Mouse (Mus musculus) ovary, adult 2 months (tissue): ENCODE measurements around the gene H2al2a. TPM values are rescaled to one million over a fixed set of nuclear protein-coding genes. Genes with fewer than 3 reads are reported as not detected.

ENCODE experiments used
- polyA plus RNA-seq: library from polyadenylated mRNA; depleted of rRNA; stranded (reverse); fragments of >200 nt; gene quantifications from 2 replicates; pipeline ENCODE4 v1.2.3, GENCODE M21; 2012; rRNA removed

The H2al2a gene
- polyA plus RNA-seq = not detected in 2 replicates

DNA sequence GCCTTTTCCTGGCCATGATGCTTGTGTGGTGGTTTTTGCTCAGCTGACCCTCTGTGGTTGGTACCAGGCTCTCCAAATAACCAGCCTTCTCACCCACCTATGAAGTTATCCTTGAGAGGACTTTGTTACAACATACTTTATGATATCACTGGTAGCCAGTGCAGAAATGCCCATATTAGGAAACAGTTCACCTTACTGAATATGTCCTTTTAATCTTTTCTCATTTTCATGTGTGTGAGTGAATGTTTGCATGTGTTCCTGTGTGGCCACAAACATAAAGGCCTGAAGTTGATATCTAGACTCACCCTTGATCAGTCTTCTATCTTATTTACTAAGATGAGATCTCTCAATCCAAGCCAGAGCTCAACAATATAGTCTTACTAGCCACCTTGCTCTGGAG lies at the start of gene H2al2a:
Gene H2al2a, minus strand, starts transcription at position 101 of the 400 bp plus-strand sequence.

DNA sequence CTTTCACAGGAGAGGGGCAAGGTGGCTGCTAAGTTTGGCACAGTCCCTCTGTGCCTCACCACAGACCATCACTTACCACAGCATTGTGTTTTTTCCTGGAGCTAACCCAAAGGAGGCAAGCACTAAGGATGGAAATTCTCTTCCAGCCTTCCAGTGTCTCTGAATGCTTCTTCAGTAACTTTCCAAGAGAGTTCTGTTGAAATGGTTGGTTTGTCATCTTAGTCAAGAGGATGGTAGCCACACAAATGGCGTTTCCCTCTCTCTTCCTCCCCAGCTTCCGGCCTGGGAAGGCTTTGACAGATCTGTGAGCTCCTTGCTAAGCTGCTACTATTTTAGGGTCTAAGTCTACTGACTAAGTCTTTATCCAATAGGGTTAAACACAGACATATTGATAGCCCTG lies 40.7 kb upstream of the H2al2a start, which contains the start of gene A930004D18Rik:
Gene A930004D18Rik, minus strand, starts transcription at position 247 of the 400 bp plus-strand sequence.

Other genes with a start within 250 kb of the H2al2a start
- gene A930004D18Rik, start 40.8 kb upstream of the H2al2a start, polyA plus RNA-seq = 3.8 and 4.6 TPM in 2 replicates
- gene Skida1, start 52.1 kb upstream of the H2al2a start, polyA plus RNA-seq = 3.4 and 4.3 TPM in 2 replicates
- 25.4 and 37.3 TPM in 2 replicates for gene Mllt10, start 58.3 kb upstream of the H2al2a start, polyA plus RNA-seq